Mouse (Mus musculus): ENCODE data around the gene Phkb.

Gene Phkb

GRCm38 (mm10) chr8:85944820-85945219, 104.1 kb downstream of the Phkb start:
- DNase-seq (ENCODE audit: low spot score), result no peak

- DNase-seq (ENCODE audit: low spot score), result no peak
Observed at GRCm38 (mm10) chr8:85958391-85958790, 117.6 kb downstream of the Phkb start.

GRCm38 (mm10) chr8:85959880-85960279, 119.1 kb downstream of the Phkb start:
- DNase-seq (ENCODE audit: low spot score), result no peak

DNA sequence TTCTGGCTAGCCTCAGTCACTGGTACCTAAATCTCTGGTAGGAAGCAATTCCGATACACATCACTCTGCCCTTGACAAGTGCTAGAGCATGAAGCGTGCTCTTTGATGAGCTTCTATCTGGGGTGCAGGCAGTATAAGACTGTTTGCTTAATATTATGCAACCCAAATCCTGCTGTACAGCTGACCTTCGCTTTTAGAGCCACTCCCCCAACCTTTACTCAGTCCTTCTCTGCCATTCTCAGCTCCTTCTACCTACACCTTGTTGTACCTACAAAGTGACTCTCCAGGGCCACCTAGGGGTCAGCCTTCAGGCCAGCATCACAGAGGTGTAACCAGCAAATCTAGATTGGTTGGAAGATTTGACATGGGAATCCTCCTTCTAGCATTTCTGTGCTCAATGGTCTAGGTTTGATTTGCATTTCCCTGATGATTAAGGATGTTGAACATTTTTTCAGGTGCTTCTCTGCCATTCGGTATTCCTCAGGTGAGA, 136.9 kb downstream of the Phkb start:
- no peak for DNase-seq (ENCODE audit: low spot score)

GRCm38 (mm10) chr8:85992911-85993310, 152.2 kb downstream of the Phkb start:
- no peak for DNase-seq (ENCODE audit: low spot score)

- no peak for DNase-seq (ENCODE audit: low spot score)
Observed at GRCm38 (mm10) chr8:85993661-85994060, 152.9 kb downstream of the Phkb start.

GRCm38 (mm10) chr8:85995971-85996370, 155.2 kb downstream of the Phkb start:
- DNase-seq (ENCODE audit: low spot score), result no peak

DNA sequence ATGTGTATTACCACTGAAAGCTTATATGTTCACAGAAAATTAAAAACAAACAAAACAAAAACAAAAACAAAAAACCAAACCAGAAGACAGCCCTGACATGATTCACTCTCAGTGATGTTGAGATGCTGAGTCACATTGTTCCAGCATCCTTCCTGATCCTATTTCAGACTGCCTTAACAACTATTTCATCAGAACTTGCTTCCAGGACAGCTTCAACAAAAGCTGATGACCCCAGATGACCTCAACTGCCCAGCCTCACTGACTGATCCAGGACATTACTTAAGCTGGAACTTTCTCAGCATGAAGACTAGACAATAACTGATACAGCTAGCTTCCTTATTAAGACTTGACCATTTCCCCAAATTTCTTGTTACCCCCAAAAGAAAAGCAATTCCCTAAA, 165.7 kb downstream of the Phkb start:
- DNase-seq (ENCODE audit: low spot score), result no peak

DNA sequence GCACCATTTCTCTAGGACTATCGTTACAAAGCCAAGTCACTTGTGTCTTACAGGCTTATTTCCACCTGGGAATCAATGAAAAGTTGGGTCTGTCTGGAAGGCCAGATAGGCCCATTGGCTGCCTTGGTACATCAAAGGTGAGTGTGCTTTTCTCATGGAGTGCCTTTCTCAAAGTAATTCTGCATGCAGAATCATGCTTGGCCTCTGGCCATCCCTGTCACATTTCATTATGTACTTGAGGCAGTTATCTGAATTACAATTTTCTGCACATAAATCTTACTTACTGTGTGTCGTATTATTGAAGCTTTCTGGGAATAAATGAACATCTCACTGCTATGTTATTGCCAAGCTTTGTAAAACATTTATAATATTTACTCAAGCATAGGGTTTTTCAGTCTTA, 176.0 kb downstream of the Phkb start:
- DNase-seq (ENCODE audit: low spot score), result no peak

GRCm38 (mm10) chr8:86028646-86029312, 188.0 kb downstream of the Phkb start:
- DNase-seq (ENCODE audit: low spot score), result no peak

DNA sequence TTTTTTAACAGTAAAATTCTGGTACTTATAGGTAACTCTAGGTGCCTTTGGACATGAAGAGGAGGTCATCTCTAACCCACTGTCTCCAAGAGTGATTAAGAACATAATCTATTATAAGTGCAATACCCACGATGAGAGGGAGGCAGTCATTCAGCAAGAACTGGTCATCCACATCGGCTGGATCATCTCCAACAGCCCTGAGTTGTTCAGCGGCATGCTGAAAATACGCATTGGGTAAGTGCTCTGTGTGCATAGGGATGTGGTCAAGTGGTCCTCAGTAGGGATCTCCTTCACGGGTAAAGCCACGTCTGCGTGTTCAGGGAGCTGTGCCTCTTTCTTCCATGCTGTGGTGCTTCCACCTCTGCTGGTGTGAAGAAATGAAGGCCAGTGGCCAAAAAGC, 188.7 kb downstream of the Phkb start:
- no peak for DNase-seq (ENCODE audit: low spot score)

DNA sequence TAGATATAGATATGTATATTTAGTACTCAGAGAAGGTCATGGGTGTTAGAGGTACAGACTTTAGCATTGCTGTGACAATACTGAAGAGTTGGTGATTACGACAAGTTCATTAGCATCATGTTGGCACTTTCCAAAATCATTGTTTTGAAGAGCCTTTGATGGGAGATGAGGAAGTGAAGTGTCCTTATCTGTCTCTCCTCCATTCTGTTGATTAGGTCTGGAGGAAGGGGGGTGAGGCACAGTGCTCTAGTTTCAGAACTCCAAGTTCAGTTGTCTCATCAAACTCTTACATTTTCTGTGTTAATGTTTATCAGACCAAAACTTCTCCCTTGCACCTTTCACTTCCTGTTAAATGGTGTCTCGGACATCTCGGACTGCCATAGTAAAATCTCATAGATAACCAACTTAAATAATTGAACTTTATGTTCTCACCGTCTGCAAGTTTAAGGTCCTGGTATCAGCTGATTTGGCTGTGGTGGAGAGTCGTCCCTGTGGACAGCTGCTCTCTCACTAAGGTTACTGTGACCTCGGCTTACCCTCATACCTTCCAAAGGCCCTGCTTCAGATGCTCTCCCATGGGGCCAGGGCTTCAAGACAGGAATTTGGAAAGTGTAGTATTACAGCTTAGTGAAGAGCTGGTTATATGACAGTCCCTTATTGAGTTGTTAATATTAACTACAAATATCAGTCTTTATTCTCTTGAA, 194.1 kb downstream of the Phkb start:
- DNase-seq (ENCODE audit: low spot score), result no peak

GRCm38 (mm10) chr8:86035371-86035770, 194.6 kb downstream of the Phkb start:
- no peak for DNase-seq (ENCODE audit: low spot score)

- no peak for DNase-seq (ENCODE audit: low spot score)
Observed at GRCm38 (mm10) chr8:86038462-86038861, 197.7 kb downstream of the Phkb start.

DNA sequence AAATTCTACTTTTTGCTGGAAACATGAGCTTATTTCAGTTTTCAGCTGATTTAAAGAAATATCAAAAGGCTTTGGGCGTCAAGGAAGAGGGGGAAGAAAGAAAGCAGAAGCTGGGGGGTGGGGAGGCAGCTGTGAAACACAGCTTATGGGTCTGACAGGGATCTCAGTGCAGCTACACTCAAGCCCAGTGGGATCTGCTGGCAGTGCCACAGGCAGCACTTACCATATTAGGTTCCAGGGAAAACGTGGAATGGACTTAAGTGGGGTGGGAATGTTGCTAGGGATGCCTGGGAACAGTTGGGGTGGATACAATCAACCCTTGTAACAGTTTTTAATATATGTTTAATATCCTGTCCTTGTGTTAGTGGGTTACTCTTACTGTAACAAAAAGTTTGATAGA, 201.3 kb downstream of the Phkb start:
- no peak for DNase-seq (ENCODE audit: low spot score)

- no peak for DNase-seq (ENCODE audit: low spot score)
Observed at GRCm38 (mm10) chr8:86050882-86051281, 210.1 kb downstream of the Phkb start.

- no peak for DNase-seq (ENCODE audit: low spot score)
Observed at GRCm38 (mm10) chr8:86052003-86052402, 211.2 kb downstream of the Phkb start.

GRCm38 (mm10) chr8:86058618-86059017, 217.9 kb downstream of the Phkb start:
- no peak for DNase-seq (ENCODE audit: low spot score)

DNA sequence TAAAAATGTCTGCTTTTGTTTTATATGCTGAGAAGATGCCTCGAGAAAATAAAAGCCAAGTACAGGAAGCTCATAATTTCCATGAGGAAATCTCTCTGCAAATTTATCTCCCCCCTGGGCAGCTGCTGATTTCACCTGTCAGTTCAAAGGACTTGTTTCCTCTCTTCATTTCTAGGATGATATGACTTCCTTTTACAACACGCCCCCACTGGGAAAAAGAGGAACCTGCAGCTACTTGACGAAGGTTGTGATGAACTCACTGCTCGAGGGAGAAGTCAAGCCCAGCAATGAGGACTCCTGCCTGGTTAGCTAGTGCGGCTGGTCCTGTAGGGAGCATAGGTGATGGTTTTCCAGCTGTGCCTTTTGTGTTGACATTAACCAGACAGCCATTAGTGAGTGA, 218.4 kb downstream of the Phkb start:
- DNase-seq (ENCODE audit: low spot score), result no peak

DNA sequence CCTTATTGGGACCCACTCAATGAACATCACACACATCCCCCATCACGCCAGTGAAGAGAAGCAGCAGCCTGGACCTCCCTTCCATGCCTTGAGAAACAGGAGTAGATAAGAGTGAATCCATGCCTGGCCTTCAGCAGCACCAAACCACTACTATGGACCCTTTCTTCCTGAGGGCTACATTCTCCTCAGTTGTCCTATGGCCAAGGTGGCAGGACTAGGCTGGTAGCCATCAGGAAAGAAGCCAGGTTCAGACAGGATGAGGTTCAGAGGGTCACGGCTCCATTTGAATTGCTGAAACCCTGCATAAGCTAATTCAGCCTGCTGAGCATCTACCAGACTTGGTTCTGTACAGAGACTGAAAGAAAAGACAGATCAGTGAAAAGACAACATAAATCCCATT, 222.7 kb downstream of the Phkb start:
- DNase-seq (ENCODE audit: low spot score), result no peak

DNA sequence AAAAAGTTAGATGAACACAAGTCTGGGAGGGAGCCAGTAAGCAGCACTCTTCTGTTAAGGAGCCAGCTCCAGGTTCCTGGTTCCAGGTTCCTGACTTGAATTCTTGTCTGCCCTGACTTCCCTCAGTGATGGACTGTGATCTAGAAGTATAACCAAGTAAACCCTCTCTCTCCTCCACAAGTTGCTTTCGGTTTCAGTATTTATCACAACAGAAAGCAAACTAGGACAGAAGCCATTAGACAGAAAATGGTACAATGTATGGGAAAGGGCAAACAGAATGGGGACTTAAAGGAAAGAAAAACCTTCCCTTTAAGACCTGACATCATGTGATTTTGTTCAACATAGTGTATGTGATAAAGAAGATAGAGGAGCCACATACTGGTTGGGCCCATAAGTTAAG, 238.7 kb downstream of the Phkb start:
- DNase-seq (ENCODE audit: low spot score), result no peak

- no peak for DNase-seq (ENCODE audit: low spot score)
Observed at GRCm38 (mm10) chr8:86083346-86083745, 242.6 kb downstream of the Phkb start.

GRCm38 (mm10) chr8:86086791-86087190, 246.0 kb downstream of the Phkb start:
- no peak for DNase-seq (ENCODE audit: low spot score)

DNA sequence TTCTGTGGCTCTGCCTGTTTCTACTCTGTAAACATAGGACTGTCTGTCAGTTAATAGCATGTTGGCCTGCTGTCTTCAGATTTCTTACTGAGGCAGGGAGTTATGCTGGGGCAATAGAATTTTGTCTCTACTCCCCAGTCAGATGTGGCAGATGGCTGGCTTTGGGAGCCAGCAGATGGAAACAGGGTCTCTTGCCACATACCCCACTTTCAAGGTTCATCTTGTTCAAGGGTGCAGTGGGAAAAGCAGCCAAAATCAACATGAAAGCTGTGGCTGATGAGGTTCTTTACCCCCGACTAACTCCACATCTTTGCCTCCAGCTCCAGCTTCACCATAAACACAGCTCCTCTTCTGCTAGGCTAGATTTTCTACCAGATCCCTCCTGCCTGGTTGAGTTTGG, 246.7 kb downstream of the Phkb start:
- no peak for DNase-seq (ENCODE audit: low spot score)
